Mouse (Mus musculus): ENCODE measurements around the gene Sppl3.

GRCm38 (mm10) chr5:115081636-115082035, 70.7 kb downstream of the Sppl3 start:
- TF ChIP-seq POLR2A (IDR thresholded peaks at IDR 0.05; ENCODE audit: control insufficient read depth, low read depth, low read length) (no peak), CTCF (IDR thresholded peaks at IDR 0.05; ENCODE audit: control insufficient read depth, insufficient read depth, insufficient replicate concordance, low read depth, low read length) (no peak)
